Mouse (Mus musculus) E14TG2a.4 (cell line): ENCODE data around the gene Itih2.

ENCODE experiments used
- CTCF ChIP-seq: conservative IDR thresholded peaks from 2 replicates; pipeline ENCODE4 v1.5.1; 2014; ENCODE audit warnings: low read length
- NANOG ChIP-seq: IDR thresholded peaks from 2 replicates; pipeline ENCODE4 v1.6.1; 2014; ENCODE audit warnings: borderline replicate concordance, low read length, mixed read lengths
- POU5F1 ChIP-seq: IDR thresholded peaks from 2 replicates; pipeline ENCODE4 v1.6.1; 2014; ENCODE audit warnings: low read length, borderline replicate concordance

- TF ChIP-seq CTCF = no peak
- no peak for TF ChIP-seq NANOG
- TF ChIP-seq POU5F1 = no peak
Observed at GRCm38 (mm10) chr2:10050878-10051277, 80.3 kb downstream of the Itih2 start.
